Mouse (Mus musculus): ENCODE measurements around the gene Macf1. TPM values are rescaled to one million over a fixed set of nuclear protein-coding genes. Genes with fewer than 3 reads are reported as not detected.

Macf1 gene
- total and polyA plus RNA-seq, 2 experiments from 2014 or later, result 57.3 to 243 TPM

GRCm38 (mm10) chr4:123409034-123409692 lies 275.0 kb downstream of the Macf1 start:
- H3K36me3 ChIP-seq (ENCODE audit: insufficient read depth, low read length), result no peaks in the 10 kb centered on the region
- no peaks in the 10 kb centered on the region for H3K27me3 ChIP-seq (ENCODE audit: insufficient read depth, low read length)
- H3K4me2 ChIP-seq (ENCODE audit: low read depth, low read length), result peak overlapping the region; percentile 10; the same call in 1 of the 2 replicates
- no peaks in the 10 kb centered on the region for H3K9me3 ChIP-seq (ENCODE audit: low read length)
- no peak overlapping the region for H3K4me3 ChIP-seq (ENCODE audit: low read length)
- H3K4me1 ChIP-seq (ENCODE audit: insufficient read depth, low read length), result peaks cover 47% of the 10 kb centered on the region
- H3K9ac ChIP-seq (replicated peaks; ENCODE audit: low read length), result no peak overlapping the region
- ATAC-seq (no peak), DNase-seq (ENCODE audit: low spot score) (no peak)
- WGBS, result 88% methylated on average over 3 of the region's 3 CpGs
- peak overlapping the region; percentile 22; the same call in 1 of the 2 replicates for H3K27ac ChIP-seq
- no peak for TF ChIP-seq CTCF (IDR thresholded peaks at IDR 0.05; ENCODE audit: low read depth)

GRCm38 (mm10) chr4:123407792-123408191 lies 276.4 kb downstream of the Macf1 start:
- H3K27me3 ChIP-seq (ENCODE audit: insufficient read depth, low read length), result no peaks in the 10 kb centered on the region
- 46% methylated on average over 6 of the region's 6 CpGs for WGBS
- H3K27ac ChIP-seq, result peak overlapping the region; percentile 32; the same call in 1 of the 2 replicates

GRCm38 (mm10) chr4:123404056-123404455 lies 280.1 kb downstream of the Macf1 start:
- no peak for TF ChIP-seq CTCF (IDR thresholded peaks at IDR 0.05; ENCODE audit: low read depth)
- Histone ChIP-seq H3K4me3 (ENCODE audit: low read length) (no peak overlapping the region), H3K27me3 (ENCODE audit: insufficient read depth, low read length) (no peaks in the 10 kb centered on the region), H3K27ac (0 out of 2 replicates have a peak overlapping the region, but pooled peaks have one; percentile 20), H3K9me3 (ENCODE audit: low read length) (no peaks in the 10 kb centered on the region), H3K4me2 (ENCODE audit: low read depth, low read length) (0 out of 2 replicates have a peak overlapping the region, but pooled peaks have one; percentile 21), H3K4me1 (ENCODE audit: insufficient read depth, low read length) (peaks cover 35% of the 10 kb centered on the region), H3K36me3 (ENCODE audit: insufficient read depth, low read length) (peaks cover 7% of the 10 kb centered on the region), H3K9ac (replicated peaks; ENCODE audit: low read length) (no peak overlapping the region)
- peak; percentile 71 for DNase-seq (ENCODE audit: low spot score)
- 16% methylated on average over 1 of the region's 1 CpGs for WGBS
- ATAC-seq, result 0 out of 2 replicates have a peak, but pooled peaks have one; percentile 38

More at GRCm38 (mm10) chr4:123407792-123408191, 276.4 kb downstream of the Macf1 start:
- TF ChIP-seq CTCF (IDR thresholded peaks at IDR 0.05; ENCODE audit: low read depth), result peak; percentile 18; the same call in 1 of the 2 replicates
- no peaks in the 10 kb centered on the region for H3K9me3 ChIP-seq (ENCODE audit: low read length)
- ATAC-seq, result no peak
- no peak for DNase-seq (ENCODE audit: low spot score)
- peak overlapping the region; percentile 38 for H3K4me2 ChIP-seq (ENCODE audit: low read depth, low read length)
- H3K4me1 ChIP-seq (ENCODE audit: insufficient read depth, low read length), result peaks cover 54% of the 10 kb centered on the region
- no peaks in the 10 kb centered on the region for H3K36me3 ChIP-seq (ENCODE audit: insufficient read depth, low read length)
- H3K4me3 ChIP-seq (ENCODE audit: low read length), result no peak overlapping the region
- no peak overlapping the region for H3K9ac ChIP-seq (replicated peaks; ENCODE audit: low read length)

- WGBS, result 79% methylated on average over 1 of the region's 1 CpGs
- Histone ChIP-seq H3K27me3 (ENCODE audit: insufficient read depth, low read length) (no peaks in the 10 kb centered on the region), H3K36me3 (ENCODE audit: insufficient read depth, low read length) (peaks cover 13% of the 10 kb centered on the region), H3K4me1 (ENCODE audit: insufficient read depth, low read length) (peaks cover 21% of the 10 kb centered on the region), H3K4me2 (ENCODE audit: low read depth, low read length) (no peak overlapping the region), H3K9ac (replicated peaks; ENCODE audit: low read length) (no peak overlapping the region), H3K9me3 (ENCODE audit: low read length) (no peaks in the 10 kb centered on the region), H3K27ac (no peak overlapping the region), H3K4me3 (ENCODE audit: low read length) (no peak overlapping the region)
- DNase-seq (ENCODE audit: low spot score), result no peak
- no peak for TF ChIP-seq CTCF (IDR thresholded peaks at IDR 0.05; ENCODE audit: low read depth)
- ATAC-seq, result no peak
These were observed 281.9 kb downstream of the Macf1 start for GRCm38 (mm10) chr4:123402244-123402643.

- DNase-seq (ENCODE audit: low spot score) (no peak), ATAC-seq (no peak)
- Histone ChIP-seq H3K9me3 (ENCODE audit: low read length) (no peaks in the 10 kb centered on the region), H3K36me3 (ENCODE audit: insufficient read depth, low read length) (peaks cover 22% of the 10 kb centered on the region), H3K27me3 (ENCODE audit: insufficient read depth, low read length) (no peaks in the 10 kb centered on the region), H3K9ac (replicated peaks; ENCODE audit: low read length) (no peak overlapping the region), H3K27ac (no peak overlapping the region), H3K4me3 (ENCODE audit: low read length) (no peak overlapping the region), H3K4me1 (ENCODE audit: insufficient read depth, low read length) (peaks cover 18% of the 10 kb centered on the region), H3K4me2 (ENCODE audit: low read depth, low read length) (no peak overlapping the region)
- TF ChIP-seq CTCF (IDR thresholded peaks at IDR 0.05; ENCODE audit: low read depth), result no peak
- 74% methylated on average over 3 of the region's 3 CpGs for WGBS
These were observed 282.9 kb downstream of the Macf1 start for GRCm38 (mm10) chr4:123401265-123401664.

- no peak overlapping the region for H3K4me3 ChIP-seq (ENCODE audit: low read length)
- ATAC-seq (no peak), DNase-seq (ENCODE audit: low spot score) (no peak)
- H3K27me3 ChIP-seq (ENCODE audit: insufficient read depth, low read length), result no peaks in the 10 kb centered on the region
- H3K4me2 ChIP-seq (ENCODE audit: low read depth, low read length), result no peak overlapping the region
- peaks cover 37% of the 10 kb centered on the region for H3K36me3 ChIP-seq (ENCODE audit: insufficient read depth, low read length)
- TF ChIP-seq CTCF (IDR thresholded peaks at IDR 0.05; ENCODE audit: low read depth), result no peak
- WGBS, result 89% methylated on average over 5 of the region's 5 CpGs
- no peak overlapping the region for H3K9ac ChIP-seq (replicated peaks; ENCODE audit: low read length)
- no peak overlapping the region for H3K27ac ChIP-seq
- H3K9me3 ChIP-seq (ENCODE audit: low read length), result no peaks in the 10 kb centered on the region
- H3K4me1 ChIP-seq (ENCODE audit: insufficient read depth, low read length), result no peaks in the 10 kb centered on the region
These were observed 286.3 kb downstream of the Macf1 start for GRCm38 (mm10) chr4:123397643-123398434.
